Mouse (Mus musculus): ENCODE data around the gene Tbc1d2b.

Gene Tbc1d2b

GRCm38 (mm10) chr9:90265322-90266039, 5.1 kb downstream of the Tbc1d2b start:
- DNase-seq (ENCODE audit: low spot score in 2 of 2), result no peak

GRCm38 (mm10) chr9:90263340-90263679, 7.3 kb downstream of the Tbc1d2b start:
- no peak for DNase-seq (ENCODE audit: low spot score in 2 of 2)

- DNase-seq (ENCODE audit: low spot score in 2 of 2), result no peak
These were observed 7.8 kb downstream of the Tbc1d2b start for GRCm38 (mm10) chr9:90262591-90263339.

- DNase-seq (ENCODE audit: low spot score in 2 of 2), result no peak
These were observed 8.5 kb downstream of the Tbc1d2b start for GRCm38 (mm10) chr9:90262063-90262462.

DNA sequence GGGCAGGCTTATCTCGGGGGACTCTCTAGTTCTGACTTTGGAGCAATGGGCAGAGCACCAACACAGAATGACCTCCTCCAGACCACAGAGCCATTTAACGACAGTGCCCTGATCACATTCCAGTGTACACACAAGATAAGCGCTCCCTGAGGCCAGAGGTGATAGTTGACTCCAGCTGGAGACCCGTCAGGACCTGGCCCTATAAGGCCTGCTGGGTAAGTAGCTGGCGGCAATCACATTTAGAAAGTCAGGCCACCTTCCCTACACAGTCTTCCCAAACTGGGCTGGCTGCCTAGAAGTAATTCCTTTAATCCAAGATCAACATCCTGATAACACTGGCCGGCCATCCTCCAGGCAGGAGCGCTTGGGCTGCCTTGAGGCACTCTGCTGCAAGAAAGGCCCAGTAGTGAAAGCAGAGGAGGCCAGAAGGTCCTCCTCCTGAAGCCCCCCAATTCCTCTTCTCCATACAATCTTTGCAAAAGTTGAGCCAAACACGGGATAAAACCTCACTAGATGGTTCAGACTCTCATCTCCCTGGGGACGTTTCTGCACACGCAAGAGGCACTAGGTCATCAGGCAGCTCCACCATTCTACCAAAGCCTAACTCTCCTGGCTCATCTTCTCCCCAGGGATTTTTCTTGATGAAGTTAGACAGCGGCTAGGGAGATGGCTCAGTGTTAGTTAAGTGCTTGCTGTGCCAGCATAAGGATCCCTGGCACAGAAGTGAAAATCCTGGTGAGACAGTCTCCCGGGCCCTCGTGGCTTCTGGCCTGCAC, 9.8 kb downstream of the Tbc1d2b start:
- peak; percentile 51 to 62 for DNase-seq (ENCODE audit: low spot score in 2 of 2)

- DNase-seq (ENCODE audit: low spot score in 2 of 2), result no peak
These were observed 10.5 kb downstream of the Tbc1d2b start for GRCm38 (mm10) chr9:90260079-90260478.

- DNase-seq (ENCODE audit: low spot score in 2 of 2), result no peak
These were observed 11.1 kb downstream of the Tbc1d2b start for GRCm38 (mm10) chr9:90259400-90259950.

DNA sequence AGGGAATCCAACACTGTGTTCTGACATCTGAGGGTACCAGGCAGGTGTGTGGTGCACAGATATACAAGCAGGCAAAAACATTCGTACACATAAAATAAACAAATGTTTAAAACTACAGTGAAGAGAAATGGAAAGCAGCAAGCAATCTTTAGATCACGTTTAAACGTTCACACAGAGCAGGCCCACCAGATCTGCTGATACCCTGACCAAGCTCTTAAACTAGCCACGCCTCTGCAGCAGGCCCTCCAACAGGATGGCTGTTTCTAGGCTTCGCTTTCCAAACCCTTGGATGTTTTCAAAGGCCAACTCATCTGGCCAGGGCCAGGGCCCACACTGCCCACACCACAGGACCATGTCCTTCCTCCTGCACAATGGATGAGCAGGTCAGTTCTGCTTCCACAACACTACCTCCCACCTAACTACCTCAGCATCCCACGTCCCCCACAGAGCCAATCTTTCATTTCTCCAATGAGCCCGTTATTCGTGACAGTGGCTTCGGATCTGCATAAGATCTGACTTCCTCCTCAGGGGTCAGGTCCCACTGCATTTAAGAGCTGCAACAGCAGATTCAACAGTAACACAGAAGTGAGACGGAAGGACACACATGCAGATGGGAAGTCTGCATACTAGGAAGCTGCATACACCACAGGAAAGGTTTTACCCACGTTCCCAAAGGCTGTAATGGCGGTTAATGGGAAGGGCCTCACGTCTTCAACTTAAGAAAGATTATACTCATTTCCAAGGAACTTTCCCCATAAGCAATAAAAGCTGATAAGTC, 12.7 kb downstream of the Tbc1d2b start:
- no peak for DNase-seq (ENCODE audit: low spot score in 2 of 2)

- DNase-seq (ENCODE audit: low spot score in 2 of 2), result no peak
These were observed 13.4 kb downstream of the Tbc1d2b start for GRCm38 (mm10) chr9:90257220-90257619.

DNA sequence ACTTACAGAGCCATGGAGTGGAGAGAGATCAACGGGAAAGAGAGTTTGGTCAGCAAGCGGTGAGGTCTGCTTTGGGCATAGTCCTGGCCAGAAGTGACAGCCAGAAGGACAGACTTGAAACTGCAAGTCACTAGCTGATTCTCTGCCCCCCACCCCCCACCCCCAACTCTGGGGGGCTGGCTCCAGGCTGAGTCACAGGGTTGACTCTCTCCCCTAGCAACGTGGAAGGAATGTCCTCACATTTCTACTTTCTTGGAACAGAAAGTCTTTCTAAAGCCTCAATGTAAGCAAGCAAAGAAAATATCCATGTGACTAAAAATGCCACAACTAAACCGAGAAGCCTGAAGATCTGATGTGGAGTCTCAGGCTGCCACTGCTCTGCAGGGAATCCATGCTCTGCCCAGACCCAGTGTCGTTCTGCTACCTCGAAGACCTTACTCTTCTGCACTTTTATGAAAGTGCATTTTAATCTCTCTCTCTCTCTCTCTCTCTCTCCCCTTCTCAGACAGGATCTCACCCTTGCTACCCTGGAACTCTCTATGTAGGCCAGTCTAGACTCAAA, 14.7 kb downstream of the Tbc1d2b start:
- DNase-seq (ENCODE audit: low spot score in 2 of 2), result no peak

- no peak for DNase-seq (ENCODE audit: low spot score in 2 of 2)
These were observed 17.4 kb downstream of the Tbc1d2b start for GRCm38 (mm10) chr9:90253181-90253580.

DNA sequence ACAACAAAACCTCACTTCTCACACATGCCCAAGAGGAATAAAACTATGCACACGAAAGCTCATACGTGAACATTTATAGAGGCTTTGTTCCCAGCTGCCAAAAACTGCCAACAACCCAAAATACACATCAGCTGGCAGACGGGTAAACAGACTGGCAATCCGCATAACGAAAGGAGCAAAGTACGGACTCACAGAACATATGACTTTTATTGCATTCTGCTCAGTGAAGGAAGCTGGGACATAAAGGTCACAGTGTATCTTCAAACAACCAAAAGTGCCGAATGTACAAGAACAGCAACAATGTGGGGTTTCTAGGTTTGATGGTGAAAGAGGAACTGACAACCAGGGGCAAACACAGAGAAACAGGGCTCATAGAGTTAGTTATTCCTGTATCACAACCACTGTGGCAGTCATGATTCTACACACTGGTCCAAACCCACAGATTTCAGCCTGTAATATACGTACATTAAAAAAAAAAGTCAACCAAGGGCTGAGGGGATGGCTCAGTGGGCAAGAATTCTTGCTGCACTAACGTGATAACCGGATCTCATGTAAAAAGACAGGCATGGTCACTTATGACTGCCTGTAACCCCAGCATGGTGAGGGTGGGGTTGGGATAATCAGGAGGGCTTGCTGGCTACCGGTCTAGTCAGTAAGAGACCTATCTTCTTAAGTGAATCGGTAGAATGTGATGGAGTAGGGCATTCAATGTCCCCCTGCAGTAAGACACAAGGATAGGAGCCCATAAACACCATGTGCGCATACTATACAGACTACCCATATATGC, 19.4 kb downstream of the Tbc1d2b start:
- no peak for DNase-seq (ENCODE audit: low spot score in 2 of 2)

DNA sequence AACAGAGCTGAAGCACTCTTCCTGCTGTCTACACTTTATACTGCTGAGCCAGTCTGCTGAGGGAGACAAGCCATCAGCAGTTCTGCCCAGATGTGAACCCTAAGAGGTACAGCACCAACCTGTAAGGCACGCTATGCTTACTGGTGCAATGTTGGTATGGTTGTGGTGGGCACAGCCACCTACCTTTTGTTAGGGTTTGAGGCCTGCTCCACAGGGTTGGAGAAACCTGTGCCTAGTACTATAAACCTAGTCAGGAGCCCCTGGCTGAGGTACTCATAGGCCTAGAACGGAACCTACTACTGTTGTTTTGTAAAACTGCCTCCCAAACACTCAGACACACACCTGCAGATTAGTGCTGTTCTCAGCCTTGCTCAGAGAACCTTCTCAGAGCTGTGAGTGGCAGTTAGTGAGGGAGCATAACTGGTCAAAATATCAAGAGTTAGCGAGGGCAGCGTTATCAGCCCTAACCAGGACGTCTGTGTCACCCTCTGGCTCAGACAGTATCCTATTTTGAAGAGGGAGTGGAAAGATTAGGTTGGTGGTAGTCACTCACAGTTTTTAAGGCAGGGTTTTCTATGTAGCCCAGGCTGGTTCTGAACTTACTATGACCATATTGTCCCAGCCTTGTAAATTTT, 20.3 kb downstream of the Tbc1d2b start:
- no peak for DNase-seq (ENCODE audit: low spot score in 2 of 2)

GRCm38 (mm10) chr9:90249036-90249435, 21.6 kb downstream of the Tbc1d2b start:
- DNase-seq (ENCODE audit: low spot score in 2 of 2), result no peak

DNA sequence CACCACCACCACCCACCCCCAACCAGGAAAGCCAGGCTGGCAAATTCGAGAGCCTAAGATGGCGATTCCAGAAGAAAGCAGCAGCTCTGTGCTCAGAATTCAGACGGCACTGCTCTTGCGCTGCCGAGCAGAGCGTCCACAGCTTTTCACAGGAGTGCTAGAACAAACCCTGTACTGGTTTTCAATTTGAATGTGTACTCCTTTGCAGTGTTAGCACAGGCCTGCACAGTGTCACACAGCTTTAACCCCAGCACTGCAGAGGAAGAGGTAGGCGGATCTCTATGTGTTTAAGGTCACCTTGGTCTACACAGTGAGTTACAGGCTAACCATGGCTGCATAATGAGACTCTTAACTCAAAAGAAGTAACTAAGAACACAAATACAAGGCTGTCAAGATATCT, 22.3 kb downstream of the Tbc1d2b start:
- DNase-seq (ENCODE audit: low spot score in 2 of 2), result no peak

GRCm38 (mm10) chr9:90247316-90247715, 23.3 kb downstream of the Tbc1d2b start:
- no peak for DNase-seq (ENCODE audit: low spot score in 2 of 2)

GRCm38 (mm10) chr9:90245781-90246180, 24.8 kb downstream of the Tbc1d2b start:
- no peak for DNase-seq (ENCODE audit: low spot score in 2 of 2)

DNA sequence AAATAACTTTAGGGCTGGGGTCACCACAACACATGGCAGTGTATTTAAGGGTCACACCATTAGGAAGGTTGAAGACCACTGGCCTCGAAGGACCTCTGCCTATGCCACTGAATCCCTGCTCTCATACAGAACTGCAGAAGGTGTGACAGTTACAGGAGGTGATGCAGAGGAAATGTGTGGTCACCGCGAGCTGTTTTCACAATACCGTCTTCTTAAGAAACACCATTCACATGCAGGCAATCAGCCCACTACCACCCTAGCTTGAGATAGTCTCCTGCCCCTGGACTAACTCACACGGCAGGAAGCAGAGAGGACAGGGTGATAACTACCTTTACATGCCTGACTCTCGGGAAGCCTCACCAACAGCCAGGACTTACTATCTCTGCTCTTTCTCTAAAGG, 25.4 kb downstream of the Tbc1d2b start:
- no peak for DNase-seq (ENCODE audit: low spot score in 2 of 2)

DNA sequence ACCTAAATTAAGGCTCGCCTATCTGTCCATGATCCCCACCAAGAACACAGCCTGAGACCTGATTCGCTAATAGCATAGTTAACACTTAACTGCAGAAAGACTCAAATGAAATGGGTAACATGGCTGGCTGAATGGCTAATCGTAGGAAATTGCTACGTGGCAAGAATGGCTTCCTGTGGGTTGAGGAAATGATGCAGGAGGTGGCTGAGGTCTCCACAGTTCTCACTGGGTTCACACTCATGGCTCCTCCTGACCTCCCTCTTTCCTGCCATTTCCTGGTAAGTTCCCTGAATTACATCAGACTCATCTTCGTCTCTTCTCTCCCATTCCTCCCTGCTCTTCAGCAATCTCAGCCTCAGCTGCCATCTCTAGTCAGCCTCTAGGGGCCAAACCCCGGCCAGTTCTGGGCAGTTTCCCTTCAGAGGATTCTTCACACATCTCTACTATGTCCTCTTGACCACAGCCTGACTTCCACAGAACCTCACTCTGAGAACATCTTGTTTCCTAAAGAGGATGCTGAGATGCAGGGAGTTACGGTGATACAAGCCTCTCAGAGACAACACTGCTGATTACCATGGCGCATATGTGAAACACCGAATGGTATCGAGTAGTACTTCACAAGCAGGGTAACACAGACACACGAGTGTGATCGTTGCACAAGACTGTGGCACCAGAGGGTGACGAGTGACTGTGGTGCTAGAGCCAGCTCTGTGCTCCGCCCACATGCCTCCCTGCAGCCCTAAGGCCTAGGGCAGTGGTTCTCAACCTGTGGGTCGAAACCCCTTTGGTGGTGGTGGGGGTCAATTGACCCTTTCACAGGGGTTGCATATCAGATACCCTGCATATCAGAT, 26.1 kb downstream of the Tbc1d2b start:
- DNase-seq (ENCODE audit: low spot score in 2 of 2), result no peak
